Mouse (Mus musculus): ENCODE measurements around the gene Rspry1.

DNA sequence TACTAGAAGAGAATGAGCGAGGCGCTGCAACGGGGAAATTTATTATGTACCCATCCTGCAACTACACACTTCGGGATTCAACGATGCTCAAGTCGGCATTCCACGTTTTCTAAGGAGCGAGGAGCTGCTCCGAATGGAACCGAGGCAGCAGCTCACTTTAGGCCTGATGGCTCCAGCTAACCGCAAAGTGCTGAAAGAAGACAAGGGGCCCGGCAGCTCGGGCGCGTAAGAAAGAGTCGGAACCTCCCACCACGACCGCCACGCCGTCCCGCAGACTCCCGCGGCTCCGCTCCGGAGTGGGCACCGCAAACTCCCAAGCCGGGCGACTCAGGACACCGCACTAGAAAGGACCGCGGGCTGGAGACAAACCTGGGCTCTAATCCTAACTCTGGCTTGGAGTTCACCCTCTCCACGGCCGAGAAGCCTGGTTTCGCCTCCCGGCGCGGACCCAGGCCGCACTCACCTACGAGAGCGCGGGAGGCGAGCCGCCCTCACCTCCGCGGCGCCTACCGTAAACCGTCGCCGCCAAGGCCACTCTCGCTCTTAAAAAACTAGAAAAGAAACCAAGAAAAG is 617 bp upstream of the Rspry1 start:
- TF ChIP-seq CTCF (conservative IDR thresholded peaks at IDR 0.05; ENCODE audit: insufficient read depth, insufficient read length, low read depth, low read length) (no peak), POLR2A (IDR thresholded peaks at IDR 0.05; ENCODE audit: low read depth, low read length) (no peak)
